Mouse (Mus musculus) embryo, embryonic 10.5 days (tissue): ENCODE results near the gene Plxna4.

Source experiments
- DNase-seq: peaks from one replicate; pipeline ENCODE4 v3.0.0-alpha.2; 2015; ENCODE audit warnings: low spot score

The Plxna4 gene

DNA sequence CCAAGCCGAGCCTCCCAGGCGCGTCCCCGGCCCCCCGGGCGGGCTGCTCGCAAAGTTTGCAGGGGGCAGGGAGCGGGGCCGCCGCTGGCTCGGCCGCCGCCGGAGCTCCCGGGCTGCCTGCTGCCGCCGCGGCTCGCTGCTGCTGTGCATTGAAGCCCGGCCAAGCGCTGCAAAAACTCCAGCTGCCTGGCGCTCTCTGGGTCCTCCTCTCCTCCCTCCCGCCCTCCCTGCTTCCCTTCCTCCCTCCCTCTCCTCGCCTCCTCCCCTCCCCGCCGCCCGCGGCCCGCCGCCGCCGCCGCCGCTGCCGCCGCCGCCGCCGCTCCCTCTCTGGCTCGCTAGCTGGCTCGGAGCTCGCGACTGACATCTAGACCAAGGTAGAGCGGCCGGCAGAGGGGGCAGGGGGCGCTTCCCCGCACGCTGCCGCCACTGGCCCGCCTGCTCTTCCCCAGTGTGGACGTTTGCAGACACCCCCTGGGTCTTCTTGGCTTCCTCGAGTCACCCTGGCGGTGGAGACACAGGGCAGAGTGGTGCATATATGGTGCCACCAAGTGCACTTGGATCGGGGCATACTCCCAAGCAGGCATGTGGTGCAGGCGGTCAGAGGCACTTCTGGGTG is at the start of gene Plxna4:
TSS of gene Plxna4 (minus strand) at position 137 of the 616 bp plus-strand sequence.
- peak; percentile 80 for DNase-seq

DNA sequence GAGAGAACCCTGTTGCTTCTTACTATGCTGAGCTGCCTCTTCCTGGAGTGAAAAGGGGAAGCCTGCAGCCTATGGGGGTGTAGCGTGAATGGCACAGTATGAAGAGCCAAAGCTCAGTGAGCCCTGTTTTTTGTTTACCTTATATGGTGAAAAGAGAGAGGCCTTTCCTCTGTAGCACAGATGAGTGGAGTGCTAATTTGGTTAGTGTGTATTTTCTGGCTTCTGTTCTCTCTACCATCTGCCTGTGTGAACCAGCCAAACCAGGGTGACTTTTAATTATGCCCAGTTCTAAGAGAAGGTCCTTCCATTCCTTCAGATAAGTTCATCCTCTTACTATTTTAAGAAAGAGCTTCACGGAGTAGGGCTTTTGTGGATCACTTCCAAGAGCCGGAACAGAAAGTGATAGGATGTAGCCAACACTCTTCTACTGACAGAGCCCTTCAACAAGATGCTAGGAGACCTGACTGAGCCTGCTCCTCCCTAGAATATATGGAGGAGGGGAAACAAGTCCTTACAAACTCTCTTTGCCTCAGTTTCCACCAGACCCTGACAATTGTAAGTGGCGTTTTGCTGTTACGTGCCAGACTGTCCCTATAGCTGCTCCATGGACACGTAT is 49.7 kb upstream of the Plxna4 start:
- no peak for DNase-seq

- no peak for DNase-seq
These were observed 22.7 kb upstream of the Plxna4 start for GRCm38 (mm10) chr6:32610712-32611111.

DNA sequence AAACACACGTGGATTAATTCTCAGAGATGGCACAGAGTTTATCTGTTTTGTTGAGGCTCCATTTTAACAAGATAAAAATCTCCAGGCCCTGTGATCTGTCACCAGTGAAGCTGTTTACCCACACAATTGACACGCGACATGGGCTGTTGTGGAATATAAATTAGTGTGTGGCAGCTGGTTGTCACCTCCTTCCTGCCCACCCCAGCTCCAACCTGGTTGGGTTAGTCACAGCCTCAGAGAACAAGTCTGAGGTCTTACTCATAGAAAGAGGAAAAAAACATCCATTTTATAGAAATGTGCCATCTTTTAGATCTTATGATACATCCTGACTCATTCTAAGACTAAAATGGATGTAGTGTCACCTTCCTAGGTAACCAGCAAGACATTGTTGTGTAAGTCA is 18.8 kb upstream of the Plxna4 start:
- DNase-seq: no peak

DNA sequence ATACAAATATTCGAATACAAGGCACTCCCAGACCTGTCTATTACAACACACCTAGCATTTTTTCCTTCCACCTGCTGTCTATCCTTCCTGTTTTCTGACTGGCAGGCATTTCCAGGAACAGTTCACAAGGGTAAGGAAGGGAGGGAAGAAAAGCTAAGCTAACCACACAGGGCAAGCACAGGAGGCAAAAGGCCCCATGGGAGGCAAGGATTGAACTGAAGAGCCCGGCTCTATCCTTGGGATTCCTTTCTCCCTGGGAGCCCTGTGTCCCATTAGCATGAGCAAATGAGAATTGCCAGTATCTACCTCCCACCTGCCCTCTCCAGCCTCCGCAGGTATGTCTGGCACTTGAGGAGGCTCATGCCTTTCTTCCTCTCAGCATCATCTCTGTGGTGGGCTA is 17.6 kb upstream of the Plxna4 start:
- DNase-seq: no peak

DNA sequence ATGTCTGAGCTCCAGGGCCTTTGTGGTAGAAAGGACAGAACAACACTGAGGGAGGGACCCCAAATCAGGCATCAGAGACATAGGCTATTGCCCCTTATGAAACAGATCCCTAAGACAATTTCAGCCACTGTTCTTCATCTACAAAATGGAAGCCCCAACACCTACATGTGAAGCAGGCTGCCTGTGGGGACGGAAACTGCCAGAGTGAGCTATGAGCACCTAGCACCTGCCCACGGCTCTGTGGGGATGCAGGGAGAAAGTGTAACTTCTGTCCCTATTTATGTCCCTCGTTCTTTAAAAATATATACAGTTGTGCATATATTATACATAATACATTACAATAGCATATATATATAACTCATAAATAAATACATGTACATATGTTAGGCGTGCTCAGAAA is 16.9 kb upstream of the Plxna4 start:
- no peak for DNase-seq

- no peak for DNase-seq
These were observed 14.1 kb upstream of the Plxna4 start for GRCm38 (mm10) chr6:32602130-32602529.

DNA sequence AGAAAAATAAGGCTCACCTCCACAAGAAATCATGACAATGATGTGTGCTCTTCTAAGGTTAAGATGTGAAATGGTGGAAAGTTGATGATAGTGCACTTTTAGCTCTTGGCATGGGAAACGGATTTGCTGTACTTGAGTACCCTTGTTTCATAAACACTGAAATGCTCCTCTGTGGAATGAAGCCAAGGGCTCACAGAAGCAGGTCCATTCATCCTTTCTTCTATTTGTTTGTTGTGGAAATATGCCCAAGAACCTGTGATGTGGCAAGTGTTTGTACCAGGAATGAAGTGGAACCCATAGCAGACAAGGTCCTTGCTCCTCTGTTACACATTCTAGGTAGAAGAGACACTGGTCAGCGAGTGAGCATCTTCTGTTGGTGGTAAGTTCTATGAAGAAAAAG is 13.3 kb upstream of the Plxna4 start:
- no peak for DNase-seq

DNA sequence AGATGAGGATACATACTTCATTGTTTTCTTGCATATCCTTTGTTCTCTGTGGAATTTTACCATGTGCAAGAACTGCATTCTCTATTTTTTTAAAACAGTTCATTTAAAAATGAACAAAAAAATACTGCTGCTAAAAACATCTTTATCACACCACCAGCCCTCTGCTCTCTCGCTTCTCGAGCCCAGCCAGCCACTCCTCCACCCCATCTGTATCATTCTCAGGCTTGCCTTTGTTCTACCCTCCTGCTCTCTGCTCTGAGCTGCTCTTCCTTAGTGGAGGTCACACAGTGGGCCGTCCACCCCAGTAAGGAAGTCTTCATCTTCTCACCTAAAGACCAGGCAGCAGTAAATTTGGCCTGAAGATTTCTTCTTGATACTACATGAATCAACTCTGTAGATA is 7.6 kb upstream of the Plxna4 start:
- DNase-seq: no peak

DNA sequence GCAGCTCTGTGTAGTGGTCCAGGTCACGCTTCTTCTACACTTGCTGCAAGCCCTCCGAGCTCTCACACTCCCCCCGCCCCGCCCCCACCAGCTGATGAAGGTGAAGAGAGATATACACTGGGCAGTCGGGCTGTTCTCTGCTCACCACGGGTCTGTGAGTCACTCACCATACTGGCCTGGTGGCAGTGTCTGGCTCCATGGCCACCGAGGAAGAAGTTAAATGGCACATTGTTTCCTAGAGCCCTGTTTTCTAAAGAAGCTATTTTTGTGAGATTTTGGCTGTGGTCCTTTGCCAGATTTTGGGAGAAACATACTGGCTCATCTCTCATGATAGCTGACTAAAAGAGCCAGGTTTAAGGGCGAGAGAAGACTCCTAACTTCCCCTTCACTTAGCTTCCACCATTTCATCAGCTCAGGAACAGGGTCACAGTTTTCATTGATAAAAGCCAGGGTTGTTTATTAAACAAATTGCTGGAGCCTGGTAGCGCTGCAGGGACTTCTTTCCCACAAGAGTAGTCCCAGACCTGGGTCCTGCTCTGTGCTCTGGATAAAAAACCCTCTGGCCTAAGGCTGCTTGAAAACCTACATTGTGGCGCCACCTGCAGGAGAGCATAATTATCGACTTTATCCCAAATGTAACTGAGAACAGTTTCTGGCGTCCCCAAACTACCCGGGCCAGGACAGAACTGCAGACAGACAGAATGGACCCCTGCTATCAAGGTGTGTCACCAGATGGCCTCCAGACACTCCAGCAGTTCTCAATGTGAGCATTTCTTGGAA is 3.2 kb upstream of the Plxna4 start:
- peak; percentile 88 for DNase-seq

DNA sequence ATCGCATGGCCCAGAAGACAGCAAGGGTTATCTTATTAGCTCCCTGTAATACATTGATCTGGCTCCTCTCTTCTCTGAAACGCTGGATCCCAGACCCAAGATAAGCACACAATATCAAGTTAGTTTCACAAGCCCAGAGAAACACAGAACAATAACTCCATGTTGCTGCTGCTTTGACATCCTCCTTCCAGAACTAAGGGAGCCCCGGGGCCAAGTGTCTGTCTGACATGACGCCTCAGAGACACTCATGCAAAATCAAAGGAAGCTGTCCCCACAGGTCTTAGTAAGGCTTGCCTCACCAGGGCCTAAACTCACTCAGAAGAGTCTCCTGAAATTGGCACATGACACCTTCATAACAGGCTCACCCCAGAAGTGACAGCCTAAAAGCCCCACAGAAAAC is 1.6 kb upstream of the Plxna4 start:
- DNase-seq: no peak

- peak; percentile 38 for DNase-seq
These were observed 619 bp downstream of the Plxna4 start for GRCm38 (mm10) chr6:32587136-32588009.

GRCm38 (mm10) chr6:32586821-32587135 is 1.2 kb downstream of the Plxna4 start:
- no peak for DNase-seq

- DNase-seq: peak; percentile 59
These were observed 1.6 kb downstream of the Plxna4 start for GRCm38 (mm10) chr6:32586390-32586789.

GRCm38 (mm10) chr6:32585211-32585610 is 2.8 kb downstream of the Plxna4 start:
- DNase-seq: no peak

DNA sequence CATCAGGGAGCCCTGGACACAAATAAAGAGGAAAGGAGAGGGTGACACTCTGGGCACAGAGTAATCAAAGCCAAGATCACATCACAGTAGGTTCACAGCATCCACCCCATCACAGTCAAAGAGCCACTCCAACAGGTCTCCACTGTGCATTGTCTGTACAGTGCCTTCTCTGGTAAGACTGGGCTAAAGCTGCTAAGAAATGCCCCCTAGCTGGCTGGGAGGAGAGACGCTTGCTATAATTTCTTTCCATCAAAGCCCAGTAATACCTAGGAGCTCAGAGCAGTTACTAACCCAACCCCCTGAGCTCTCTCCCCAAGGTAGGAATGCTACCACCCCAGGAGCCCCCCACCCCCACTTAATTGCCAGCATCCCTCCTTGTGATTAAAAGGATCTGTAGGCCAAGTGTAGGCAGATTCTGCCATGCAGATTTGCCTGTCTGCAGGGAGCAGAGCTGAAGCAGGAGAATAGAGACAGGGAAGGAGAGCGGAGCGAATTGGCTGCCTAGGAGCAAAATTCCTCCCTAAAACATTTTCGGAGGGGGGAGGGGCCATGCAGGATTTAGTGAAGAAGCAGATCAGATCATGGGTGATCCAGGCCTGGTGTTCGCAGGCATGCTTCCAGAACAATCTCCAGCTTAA is 3.6 kb downstream of the Plxna4 start:
- DNase-seq: peak; percentile 48

GRCm38 (mm10) chr6:32583582-32583981 is 4.4 kb downstream of the Plxna4 start:
- DNase-seq: peak; percentile 53

GRCm38 (mm10) chr6:32571485-32571884 is 16.5 kb downstream of the Plxna4 start:
- DNase-seq: no peak

- DNase-seq: no peak
These were observed 17.5 kb downstream of the Plxna4 start for GRCm38 (mm10) chr6:32570445-32570844.

DNA sequence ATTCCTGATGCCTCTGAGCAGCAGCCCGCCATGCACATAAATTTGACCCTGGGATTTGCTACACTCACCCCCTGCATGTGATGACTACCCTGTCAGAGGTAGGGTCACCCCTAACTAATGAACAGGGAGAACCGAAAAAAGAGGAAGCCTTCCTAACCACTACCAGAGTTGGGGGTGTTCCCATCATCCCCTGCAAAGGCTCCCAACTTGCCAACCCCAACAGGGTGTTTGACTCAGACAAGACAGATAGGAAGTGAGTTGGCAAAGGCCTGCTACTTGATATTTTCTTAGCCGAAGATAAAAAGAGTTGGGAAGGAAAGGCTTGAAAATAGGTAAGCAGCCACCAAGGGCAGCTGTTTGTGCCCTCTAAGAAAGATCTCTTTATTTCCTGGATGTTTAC is 18.1 kb downstream of the Plxna4 start:
- no peak for DNase-seq

DNA sequence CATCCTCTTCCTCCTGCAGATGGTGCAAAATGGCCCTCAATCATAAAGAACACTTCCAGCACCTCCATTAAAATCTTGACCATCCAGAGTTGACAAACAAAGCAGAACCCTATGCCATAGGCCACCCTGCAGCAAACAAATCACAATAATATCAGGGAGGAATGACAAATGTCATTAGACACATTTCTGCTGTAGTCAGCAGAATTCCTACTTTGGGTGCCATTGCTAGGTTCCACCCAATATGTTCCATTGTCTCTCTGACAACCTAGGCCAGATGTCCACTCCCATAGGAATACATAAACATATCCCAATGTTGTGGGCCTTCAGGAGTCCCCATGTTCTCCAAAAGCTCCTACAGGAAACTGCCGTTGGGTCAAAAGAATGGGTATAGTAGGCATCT is 41.1 kb downstream of the Plxna4 start:
- DNase-seq: no peak

- DNase-seq: no peak
These were observed 44.0 kb downstream of the Plxna4 start for GRCm38 (mm10) chr6:32544021-32544420.
